Mouse (Mus musculus): ENCODE measurements around the gene Chl1. TPM values are rescaled to one million over a fixed set of nuclear protein-coding genes. Genes with fewer than 3 reads are reported as not detected.

The Chl1 gene
- polyA plus RNA-seq, 1 experiment from 2014 or later = 7.4 TPM

GRCm38 (mm10) chr6:103739291-103739690, 228.9 kb downstream of the Chl1 start:
- Histone ChIP-seq H3K4me3 (replicated peaks) (no peak overlapping the region), H3K27ac (replicated peaks) (no peak overlapping the region), H3K9me3 (replicated peaks) (no peaks in the 10 kb centered on the region), H3K36me3 (no peaks in the 10 kb centered on the region), H3K4me1 (no peaks in the 10 kb centered on the region), H3K9ac (no peak overlapping the region), H3K27me3 (no peaks in the 10 kb centered on the region), H3K4me2 (replicated peaks) (no peak overlapping the region)
- no peak for ATAC-seq (ENCODE audit: insufficient number of reproducible peaks, low FRiP score, low TSS enrichment, low read depth)

DNA sequence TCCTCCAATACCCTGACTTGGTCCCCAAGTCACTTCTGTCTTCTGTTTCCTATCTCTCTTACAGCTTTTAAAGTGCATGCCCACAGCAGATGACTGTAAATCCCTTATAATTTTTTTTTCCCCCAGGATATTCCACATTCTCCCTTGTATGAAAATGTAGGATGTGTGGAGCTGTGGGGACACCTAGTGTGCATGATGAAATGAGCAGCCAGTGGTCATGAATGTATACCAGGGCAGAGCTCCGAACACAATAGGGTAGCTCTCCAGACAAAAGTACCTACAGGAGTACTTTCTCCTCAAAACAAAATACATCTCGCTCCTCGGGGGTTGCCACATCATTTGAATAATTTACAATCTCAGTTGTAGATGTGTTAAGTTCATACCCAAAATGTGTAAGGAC, 232.4 kb downstream of the Chl1 start:
- H3K27me3 ChIP-seq = no peaks in the 10 kb centered on the region
- no peaks in the 10 kb centered on the region for H3K4me1 ChIP-seq
- H3K36me3 ChIP-seq = no peaks in the 10 kb centered on the region
- WGBS = 56% methylated on average over 3 of the region's 3 CpGs
- ATAC-seq (ENCODE audit: insufficient number of reproducible peaks, low FRiP score, low TSS enrichment, low read depth) = no peak
- H3K9me3 ChIP-seq (replicated peaks) = no peaks in the 10 kb centered on the region
- H3K4me3 ChIP-seq (replicated peaks) = no peak overlapping the region
- no peak overlapping the region for H3K27ac ChIP-seq (replicated peaks)
- no peak overlapping the region for H3K9ac ChIP-seq
- H3K4me2 ChIP-seq (replicated peaks) = no peak overlapping the region

DNA sequence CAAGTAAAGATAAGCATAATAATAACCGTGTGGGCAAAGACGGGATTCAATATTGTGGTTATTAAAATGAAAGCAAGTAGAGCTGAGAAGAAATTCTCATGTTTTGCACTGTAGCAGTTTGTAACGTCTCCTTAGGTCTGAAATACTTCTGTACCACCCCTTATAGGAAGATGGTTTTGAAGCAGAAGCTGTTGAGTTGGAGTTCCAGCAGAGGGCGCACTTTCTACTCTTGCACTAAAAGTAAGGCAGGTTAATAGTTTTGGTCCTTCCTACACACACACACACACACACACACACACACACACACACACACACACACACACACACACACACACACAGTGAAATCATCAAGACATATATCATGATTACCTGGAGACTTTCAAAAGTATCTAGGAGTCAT, 235.7 kb downstream of the Chl1 start:
- no peaks in the 10 kb centered on the region for H3K9me3 ChIP-seq (replicated peaks)
- H3K4me1 ChIP-seq = no peaks in the 10 kb centered on the region
- H3K27me3 ChIP-seq = no peaks in the 10 kb centered on the region
- no peak overlapping the region for H3K9ac ChIP-seq
- WGBS = 27% methylated on average over 4 of the region's 4 CpGs
- H3K27ac ChIP-seq (replicated peaks) = no peak overlapping the region
- H3K36me3 ChIP-seq = no peaks in the 10 kb centered on the region
- no peak for ATAC-seq (ENCODE audit: insufficient number of reproducible peaks, low FRiP score, low TSS enrichment, low read depth)
- H3K4me3 ChIP-seq (replicated peaks) = no peak overlapping the region
- no peak overlapping the region for H3K4me2 ChIP-seq (replicated peaks)

DNA sequence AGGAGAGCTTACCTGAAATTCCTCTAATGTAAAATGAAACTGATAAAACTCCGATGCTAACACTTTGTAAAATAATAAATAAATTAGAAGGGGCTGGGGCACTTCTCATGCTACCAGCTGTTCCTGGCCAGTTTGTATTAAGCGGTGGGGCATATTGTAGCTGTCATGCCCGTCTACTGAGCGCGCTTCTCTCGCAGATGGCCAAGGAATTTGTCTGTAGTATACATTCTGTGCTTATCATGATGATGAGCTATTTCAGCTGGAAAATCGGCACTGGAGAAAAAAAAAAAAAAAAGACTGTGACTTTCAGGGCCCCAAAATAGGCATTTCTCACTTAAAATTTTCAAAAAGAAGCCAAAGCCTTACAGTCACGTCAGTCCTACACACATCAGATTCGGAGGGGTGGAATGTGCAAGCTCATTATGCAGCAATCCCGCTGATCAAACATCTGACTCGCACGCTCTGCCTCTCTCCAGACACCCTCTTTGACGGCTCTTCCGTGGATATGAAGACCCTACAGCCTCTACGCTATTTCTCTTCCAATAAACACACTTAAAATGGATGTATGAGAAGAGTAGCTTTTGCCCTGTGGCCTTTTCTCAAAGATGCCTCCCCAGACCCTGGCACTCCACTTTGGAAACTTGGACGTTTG, 238.9 kb downstream of the Chl1 start:
- no peak overlapping the region for H3K9ac ChIP-seq
- no peaks in the 10 kb centered on the region for H3K36me3 ChIP-seq
- H3K27me3 ChIP-seq = no peaks in the 10 kb centered on the region
- H3K9me3 ChIP-seq (replicated peaks) = no peaks in the 10 kb centered on the region
- 56% methylated on average over 16 of the region's 16 CpGs for WGBS
- no peak for ATAC-seq (ENCODE audit: insufficient number of reproducible peaks, low FRiP score, low TSS enrichment, low read depth)
- H3K4me1 ChIP-seq = no peaks in the 10 kb centered on the region
- H3K4me3 ChIP-seq (replicated peaks) = no peak overlapping the region
- no peak overlapping the region for H3K4me2 ChIP-seq (replicated peaks)
- no peak overlapping the region for H3K27ac ChIP-seq (replicated peaks)

- Histone ChIP-seq H3K27me3 (no peaks in the 10 kb centered on the region), H3K36me3 (no peaks in the 10 kb centered on the region), H3K4me3 (replicated peaks) (no peak overlapping the region), H3K9me3 (replicated peaks) (no peaks in the 10 kb centered on the region), H3K9ac (no peak overlapping the region), H3K4me1 (no peaks in the 10 kb centered on the region), H3K27ac (replicated peaks) (no peak overlapping the region), H3K4me2 (replicated peaks) (no peak overlapping the region)
- ATAC-seq (ENCODE audit: insufficient number of reproducible peaks, low FRiP score, low TSS enrichment, low read depth) = no peak
- WGBS = 81% methylated on average over 4 of the region's 4 CpGs
These were observed 243.5 kb downstream of the Chl1 start for GRCm38 (mm10) chr6:103753891-103754290.

GRCm38 (mm10) chr6:103766830-103767229, 256.4 kb downstream of the Chl1 start:
- Histone ChIP-seq H3K27ac (replicated peaks) (no peak overlapping the region), H3K4me2 (replicated peaks) (no peak overlapping the region), H3K4me3 (replicated peaks) (no peak overlapping the region), H3K27me3 (no peaks in the 10 kb centered on the region), H3K36me3 (no peaks in the 10 kb centered on the region), H3K4me1 (no peaks in the 10 kb centered on the region), H3K9me3 (replicated peaks) (no peaks in the 10 kb centered on the region), H3K9ac (no peak overlapping the region)
- 80% methylated on average over 3 of the region's 3 CpGs for WGBS
- no peak for ATAC-seq (ENCODE audit: insufficient number of reproducible peaks, low FRiP score, low TSS enrichment, low read depth)

DNA sequence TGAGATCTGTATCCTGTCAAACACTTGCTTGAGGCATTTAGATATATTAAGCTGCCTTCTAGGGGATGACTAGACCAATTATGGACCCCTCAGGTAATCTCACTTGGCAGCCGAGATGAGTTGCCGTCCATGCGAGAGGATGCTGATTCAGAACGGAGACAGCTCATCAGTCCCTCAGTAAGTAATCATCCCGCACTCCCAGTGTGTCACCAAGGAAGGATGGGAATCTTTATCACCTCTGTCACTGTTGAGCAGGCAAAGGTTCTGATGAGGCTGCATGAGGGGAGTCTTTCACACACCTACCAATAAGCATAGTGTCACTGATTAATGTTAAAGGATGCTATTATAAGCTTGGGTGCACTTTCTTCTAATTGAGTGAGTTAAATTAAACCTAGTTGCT, 270.7 kb downstream of the Chl1 start:
- no peak overlapping the region for H3K4me3 ChIP-seq (replicated peaks)
- H3K9ac ChIP-seq = no peak overlapping the region
- 75% methylated on average over 5 of the region's 5 CpGs for WGBS
- H3K4me1 ChIP-seq = no peaks in the 10 kb centered on the region
- H3K9me3 ChIP-seq (replicated peaks) = no peaks in the 10 kb centered on the region
- H3K27ac ChIP-seq (replicated peaks) = no peak overlapping the region
- no peaks in the 10 kb centered on the region for H3K36me3 ChIP-seq
- H3K27me3 ChIP-seq = no peaks in the 10 kb centered on the region
- no peak overlapping the region for H3K4me2 ChIP-seq (replicated peaks)
- ATAC-seq (ENCODE audit: insufficient number of reproducible peaks, low FRiP score, low TSS enrichment, low read depth) = no peak

DNA sequence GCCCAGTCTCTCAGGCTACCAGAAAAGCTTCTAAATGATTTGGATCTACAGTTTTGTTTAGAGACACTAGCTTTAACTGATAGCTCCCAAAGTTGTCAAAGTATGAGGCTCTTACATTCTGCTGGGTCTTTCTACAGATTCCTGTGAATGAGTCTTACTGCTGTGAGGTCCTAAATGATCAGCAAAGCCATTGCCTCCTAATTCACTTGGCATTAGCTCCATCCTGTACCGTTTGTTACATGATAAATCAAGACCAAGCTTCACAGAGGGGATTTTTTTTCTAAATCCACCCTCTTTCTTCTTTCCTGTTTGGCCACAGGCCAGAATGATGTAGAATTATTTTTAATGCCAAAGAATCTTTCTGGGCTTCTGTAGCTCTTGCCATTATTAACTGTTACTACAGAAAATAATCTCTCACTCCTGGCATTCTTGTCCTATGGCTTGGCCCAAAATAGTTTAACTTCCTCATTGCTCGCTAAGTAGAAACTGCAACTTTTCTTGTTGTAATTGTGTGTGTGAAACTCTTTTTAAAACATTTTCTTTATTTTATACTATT, 280.8 kb downstream of the Chl1 start:
- H3K36me3 ChIP-seq = no peaks in the 10 kb centered on the region
- no peak overlapping the region for H3K4me3 ChIP-seq (replicated peaks)
- H3K4me1 ChIP-seq = no peaks in the 10 kb centered on the region
- ATAC-seq (ENCODE audit: insufficient number of reproducible peaks, low FRiP score, low TSS enrichment, low read depth) = no peak
- no peak overlapping the region for H3K27ac ChIP-seq (replicated peaks)
- no peaks in the 10 kb centered on the region for H3K9me3 ChIP-seq (replicated peaks)
- no peak overlapping the region for H3K9ac ChIP-seq
- 53% methylated on average over 2 of the region's 2 CpGs for WGBS
- no peak overlapping the region for H3K4me2 ChIP-seq (replicated peaks)
- H3K27me3 ChIP-seq = no peaks in the 10 kb centered on the region

DNA sequence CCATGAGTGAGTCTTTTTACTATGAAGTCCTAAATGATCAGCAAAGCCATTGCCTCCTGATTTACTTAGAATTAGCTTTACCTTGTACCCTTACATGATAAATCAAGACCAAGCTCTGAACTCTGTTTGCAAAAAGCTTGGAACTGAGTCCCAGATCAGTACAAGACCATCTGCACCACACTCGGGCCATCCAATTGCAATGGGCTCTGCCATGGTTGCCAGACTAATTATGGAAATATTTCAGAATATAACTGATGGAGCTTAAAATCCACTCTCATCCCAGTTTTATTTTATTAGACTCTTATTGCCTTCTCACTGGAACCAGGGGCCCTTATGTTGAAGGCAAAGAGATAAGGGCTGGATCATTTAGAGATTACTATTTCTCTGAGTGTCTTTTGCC, 284.9 kb downstream of the Chl1 start:
- H3K4me3 ChIP-seq (replicated peaks) = no peak overlapping the region
- H3K27me3 ChIP-seq = no peaks in the 10 kb centered on the region
- no peak overlapping the region for H3K9ac ChIP-seq
- no peaks in the 10 kb centered on the region for H3K9me3 ChIP-seq (replicated peaks)
- H3K27ac ChIP-seq (replicated peaks) = no peak overlapping the region
- H3K4me2 ChIP-seq (replicated peaks) = no peak overlapping the region
- no peak for ATAC-seq (ENCODE audit: insufficient number of reproducible peaks, low FRiP score, low TSS enrichment, low read depth)
- H3K4me1 ChIP-seq = no peaks in the 10 kb centered on the region
- H3K36me3 ChIP-seq = no peaks in the 10 kb centered on the region
- WGBS = 69% methylated on average over 1 of the region's 1 CpGs

Data from embryonic facial prominence, embryonic 15.5 days (tissue).